Mouse (Mus musculus) MEL (cell line): ENCODE measurements around the gene Gm20449. TPM values are rescaled to one million over a fixed set of nuclear protein-coding genes. Genes with fewer than 3 reads are reported as not detected.

Experiments used
- DNase-seq: peaks from one replicate; pipeline ENCODE4 v3.0.0; 2011; ENCODE audit warnings: low read depth, low spot score
- H3K27ac ChIP-seq: 2 replicates; pipeline ENCODE4 v1.5.1; 2012; ENCODE audit warnings: low read depth, mild to moderate bottlenecking, control low read depth, low read length, moderate library complexity; ENCODE audit not compliant: control insufficient read depth
- H3K27me3 ChIP-seq, 2 experiments: fragments of 150-350 bp in 1 of 2; sonication (generic) in 1 of 2; 2 replicates each; pipeline ENCODE4 v1.6.1; 2012; ENCODE audit warnings: low read length in 2 of 2, mild to moderate bottlenecking in 2 of 2, improper control_type of control experiment in 1 of 2, moderate library complexity in 1 of 2; ENCODE audit not compliant: insufficient read depth in 2 of 2, control insufficient read depth in 1 of 2
- H3K36me3 ChIP-seq, 2 experiments: 2 replicates each; pipeline ENCODE4 v1.6.1; 2012 to 2014; ENCODE audit warnings: low read length in 2 of 2, improper control_type of control experiment in 1 of 2, inconsistent platforms in 1 of 2, mild to moderate bottlenecking in 1 of 2; ENCODE audit not compliant: insufficient read depth in 2 of 2, control insufficient read depth in 1 of 2
- H3K4me1 ChIP-seq, 2 experiments: fragments of 150-350 bp in 1 of 2; sonication (generic) in 1 of 2; 2 replicates each; pipeline ENCODE4 v1.6.1; 2012; ENCODE audit warnings: low read length in 2 of 2, improper control_type of control experiment in 1 of 2, mild to moderate bottlenecking in 1 of 2; ENCODE audit not compliant: insufficient read depth in 2 of 2, control insufficient read depth in 1 of 2
- H3K4me3 ChIP-seq, 2 experiments: fragments of 150-350 bp in 1 of 2; sonication (generic) in 1 of 2; 2 replicates each; pipeline ENCODE4 v1.5.1; 2012; ENCODE audit warnings: low read depth in 2 of 2, low read length in 2 of 2, mild to moderate bottlenecking in 2 of 2, moderate library complexity in 2 of 2, control low read depth in 1 of 2, improper control_type of control experiment in 1 of 2; ENCODE audit not compliant: control insufficient read depth in 1 of 2, insufficient read depth in 1 of 2
- H3K79me2 ChIP-seq: 2 replicates; pipeline ENCODE4 v1.6.1; 2012; ENCODE audit warnings: mild to moderate bottlenecking, low read length, moderate library complexity; ENCODE audit not compliant: control insufficient read depth, poor library complexity, insufficient read depth
- H3K9ac ChIP-seq: 2 replicates; pipeline ENCODE4 v1.6.1; 2012; ENCODE audit warnings: low read depth, mild to moderate bottlenecking, control low read depth, low read length, moderate library complexity; ENCODE audit not compliant: control insufficient read depth, poor library complexity, severe bottlenecking
- H3K9me3 ChIP-seq: fragments of 150-350 bp; sonication (generic); replicated peaks from 2 replicates; pipeline ENCODE4 v1.6.1; 2012; ENCODE audit warnings: mild to moderate bottlenecking, low read length, improper control_type of control experiment, moderate library complexity; ENCODE audit not compliant: insufficient read depth
- CHD1 ChIP-seq: IDR thresholded peaks from 2 replicates; pipeline ENCODE4 v1.6.1; 2012; ENCODE audit warnings: low read depth, mild to moderate bottlenecking, inconsistent platforms, low read length, improper control_type of control experiment
- CHD2 ChIP-seq: IDR thresholded peaks from 2 replicates; pipeline ENCODE4 v1.6.1; 2011; ENCODE audit warnings: low read length, improper control_type of control experiment
- CTCF ChIP-seq, 3 experiments: IDR thresholded peaks in 2 of 3; conservative IDR thresholded peaks in 1 of 3; 2 replicates each; pipeline ENCODE4 v1.5.1; 2011 to 2012; ENCODE audit warnings: low read length in 3 of 3, low read depth in 2 of 3, mild to moderate bottlenecking in 2 of 3, improper control_type of control experiment in 1 of 3, inconsistent platforms in 1 of 3, mixed read lengths in 1 of 3, moderate library complexity in 1 of 3; ENCODE audit not compliant: control insufficient read depth in 1 of 3, insufficient read depth in 1 of 3, poor library complexity in 1 of 3, severe bottlenecking in 1 of 3
- EP300 ChIP-seq, 2 experiments: IDR thresholded peaks; 2 replicates each; pipeline ENCODE4 v1.6.1; 2011; ENCODE audit warnings: improper control_type of control experiment in 2 of 2, low read length in 2 of 2, low read depth in 1 of 2, mild to moderate bottlenecking in 1 of 2
- ETS1 ChIP-seq: IDR thresholded peaks from 2 replicates; pipeline ENCODE4 v1.6.1; 2012; ENCODE audit warnings: low read depth, mild to moderate bottlenecking, inconsistent platforms, low read length, improper control_type of control experiment, moderate library complexity
- JUND ChIP-seq: IDR thresholded peaks from 2 replicates; pipeline ENCODE4 v1.6.1; 2011; ENCODE audit warnings: low read depth, mild to moderate bottlenecking, improper control_type of control experiment, low read length
- KAT2A ChIP-seq: conservative IDR thresholded peaks from 2 replicates; pipeline ENCODE4 v1.6.1; 2012; ENCODE audit warnings: low read depth, low read length, improper control_type of control experiment, inconsistent platforms
- MAFK ChIP-seq: IDR thresholded peaks from 2 replicates; pipeline ENCODE4 v1.6.1; 2011; ENCODE audit warnings: low read depth, mild to moderate bottlenecking, low read length, improper control_type of control experiment, borderline replicate concordance
- MAX ChIP-seq: IDR thresholded peaks from 2 replicates; pipeline ENCODE4 v1.6.1; 2011; ENCODE audit warnings: low read length, improper control_type of control experiment
- MXI1 ChIP-seq: IDR thresholded peaks from 2 replicates; pipeline ENCODE4 v1.6.1; 2011; ENCODE audit warnings: mild to moderate bottlenecking, low read depth, low read length, improper control_type of control experiment
- MYB ChIP-seq: IDR thresholded peaks from 2 replicates; pipeline ENCODE4 v1.6.1; 2011; ENCODE audit warnings: mild to moderate bottlenecking, low read depth, low read length, improper control_type of control experiment
- MYC ChIP-seq: IDR thresholded peaks from 2 replicates; pipeline ENCODE4 v1.6.1; 2011; ENCODE audit warnings: low read depth, mild to moderate bottlenecking, low read length, improper control_type of control experiment, moderate library complexity
- NELFE ChIP-seq: IDR thresholded peaks from 2 replicates; pipeline ENCODE4 v1.6.1; 2011; ENCODE audit warnings: low read depth, low read length, improper control_type of control experiment
- NRF1 ChIP-seq: IDR thresholded peaks from 2 replicates; pipeline ENCODE4 v1.6.1; 2014; ENCODE audit warnings: low read depth, mild to moderate bottlenecking, inconsistent platforms, low read length, improper control_type of control experiment, moderate library complexity; ENCODE audit not compliant: poor library complexity, insufficient read depth, severe bottlenecking
- POLR2A ChIP-seq, 2 experiments: IDR thresholded peaks; 2 replicates each; pipeline ENCODE4 v1.6.1; 2011 to 2012; ENCODE audit warnings: low read length in 2 of 2, mild to moderate bottlenecking in 2 of 2, control low read depth in 1 of 2, improper control_type of control experiment in 1 of 2, low read depth in 1 of 2, moderate library complexity in 1 of 2; ENCODE audit not compliant: control insufficient read depth in 1 of 2, insufficient read depth in 1 of 2, poor library complexity in 1 of 2
- POLR2AphosphoS5 ChIP-seq: IDR thresholded peaks from 2 replicates; pipeline ENCODE4 v1.6.1; 2012; ENCODE audit warnings: low read depth, borderline replicate concordance, mild to moderate bottlenecking, inconsistent platforms, low read length, moderate library complexity, mixed read lengths
- RAD21 ChIP-seq: IDR thresholded peaks from 2 replicates; pipeline ENCODE4 v1.6.1; 2011; ENCODE audit warnings: mild to moderate bottlenecking, low read depth, low read length, improper control_type of control experiment
- RCOR1 ChIP-seq: IDR thresholded peaks from 2 replicates; pipeline ENCODE4 v1.6.1; 2012; ENCODE audit warnings: low read depth, mild to moderate bottlenecking, inconsistent platforms, low read length, improper control_type of control experiment
- SIN3A ChIP-seq: IDR thresholded peaks from 2 replicates; pipeline ENCODE4 v1.6.1; 2012; ENCODE audit warnings: low read length, improper control_type of control experiment, inconsistent platforms
- TAL1 ChIP-seq: IDR thresholded peaks from 2 replicates; pipeline ENCODE4 v1.6.1; 2012; ENCODE audit warnings: mild to moderate bottlenecking, inconsistent platforms, low read length, moderate library complexity, mixed read lengths
- USF1 ChIP-seq: IDR thresholded peaks from 2 replicates; pipeline ENCODE4 v1.6.1; 2014; ENCODE audit warnings: low read depth, mild to moderate bottlenecking, inconsistent platforms, low read length, improper control_type of control experiment, moderate library complexity
- USF2 ChIP-seq, 2 experiments: IDR thresholded peaks; 2 replicates each; pipeline ENCODE4 v1.6.1; 2011 to 2012; ENCODE audit warnings: improper control_type of control experiment in 2 of 2, low read length in 2 of 2, borderline replicate concordance in 1 of 2, inconsistent platforms in 1 of 2, low read depth in 1 of 2, mild to moderate bottlenecking in 1 of 2; ENCODE audit not compliant: insufficient read depth in 1 of 2
- ZNF384 ChIP-seq: IDR thresholded peaks from 2 replicates; pipeline ENCODE4 v1.6.1; 2012; ENCODE audit warnings: low read depth, mild to moderate bottlenecking, inconsistent platforms, low read length, improper control_type of control experiment
- polyA plus RNA-seq, 2 experiments: library from polyadenylated mRNA; stranded (reverse) in 1 of 2; unstranded in 1 of 2; fragments of >175 nt in 1 of 2; fragments of >200 nt in 1 of 2; gene quantifications; 2 replicates each; pipeline versions ENCODE4 v1.2.1 to v1.2.4; 2012; ENCODE audit warnings: low replicate concordance in 2 of 2, low read depth in 1 of 2; ENCODE audit not compliant: insufficient read length in 2 of 2, insufficient read depth in 1 of 2, missing spikeins in 1 of 2
- total RNA-seq: library from RNA; depleted of rRNA; stranded (reverse); fragments of 300-350 nt; gene quantifications from 2 replicates; pipeline ENCODE4 v1.2.3, GENCODE M21; 2012

Gm20449 gene
- total and polyA plus RNA-seq, 3 experiments: not detected

DNA sequence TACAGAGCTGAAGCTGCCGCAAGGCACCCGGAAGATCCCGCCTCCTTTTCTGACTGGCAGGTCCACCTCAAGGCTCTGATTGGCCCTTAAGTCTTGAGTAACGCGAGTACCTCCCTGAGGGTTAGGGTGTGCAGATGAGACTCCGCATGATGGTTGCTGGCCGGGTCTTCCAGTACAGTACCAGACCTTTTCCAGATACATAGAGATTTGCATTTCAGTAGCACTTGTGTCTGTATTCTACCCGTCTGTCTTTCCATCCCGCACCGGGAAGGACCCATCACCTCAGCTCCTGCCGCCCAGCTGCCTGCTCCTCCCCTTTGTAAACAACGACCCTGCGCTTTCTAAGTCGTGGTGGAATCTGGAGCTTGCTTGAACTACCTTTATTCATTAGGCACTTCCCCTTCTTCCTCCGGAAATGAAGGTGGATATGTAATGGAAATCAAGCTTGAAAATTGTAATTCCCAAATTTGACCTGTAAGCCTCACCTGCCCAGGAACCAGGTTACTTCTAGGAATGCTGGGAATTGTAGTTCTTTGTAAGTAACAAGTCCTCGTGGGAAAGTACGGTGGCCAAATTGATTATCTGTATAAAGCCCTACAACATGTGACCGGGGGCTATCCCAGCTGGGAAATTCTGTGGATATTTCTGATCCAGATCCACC lies at the start of gene Gm20449, which contains the start of gene AW146154 (continued):
- peak; percentile 57 for TF ChIP-seq MXI1
- TF ChIP-seq, all 39 proteins: peak for 12

GRCm38 (mm10) chr7:41512672-41513071 lies 13.5 kb upstream of the Gm20449 start:
- no peak overlapping the region for H3K9ac ChIP-seq
- H3K79me2 ChIP-seq: no peaks in the 10 kb centered on the region
- no peaks in the 10 kb centered on the region for H3K4me1 ChIP-seq
- H3K36me3 ChIP-seq: no peaks in the 10 kb centered on the region
- no peak overlapping the region for H3K27ac ChIP-seq
- no peaks in the 10 kb centered on the region for H3K9me3 ChIP-seq
- no peak for DNase-seq
- TF ChIP-seq MYC: no peak
- no peak for TF ChIP-seq RAD21
- TF ChIP-seq USF2 (IDR thresholded peaks at IDR 0.05; ENCODE audit: borderline replicate concordance in 1 of 2, insufficient read depth in 1 of 2, low read depth in 1 of 2, low read length in 2 of 2): no peak
- no peak for TF ChIP-seq ZNF384
- no peak for TF ChIP-seq POLR2A (IDR thresholded peaks at IDR 0.05; ENCODE audit: control insufficient read depth in 1 of 2, insufficient read depth in 1 of 2, low read depth in 1 of 2, low read length in 2 of 2, poor library complexity in 1 of 2)
- TF ChIP-seq RCOR1: no peak
- TF ChIP-seq POLR2AphosphoS5: no peak
- TF ChIP-seq ETS1: no peak
- TF ChIP-seq NRF1: no peak
- no peak for TF ChIP-seq TAL1
- TF ChIP-seq NELFE: no peak
- no peak for TF ChIP-seq CHD2
- no peak for TF ChIP-seq SIN3A
- TF ChIP-seq, all 39 proteins: peak for 0
- Histone ChIP-seq H3K4me3 (no peak overlapping the region), H3K27me3 (no peaks in the 10 kb centered on the region)

DNA sequence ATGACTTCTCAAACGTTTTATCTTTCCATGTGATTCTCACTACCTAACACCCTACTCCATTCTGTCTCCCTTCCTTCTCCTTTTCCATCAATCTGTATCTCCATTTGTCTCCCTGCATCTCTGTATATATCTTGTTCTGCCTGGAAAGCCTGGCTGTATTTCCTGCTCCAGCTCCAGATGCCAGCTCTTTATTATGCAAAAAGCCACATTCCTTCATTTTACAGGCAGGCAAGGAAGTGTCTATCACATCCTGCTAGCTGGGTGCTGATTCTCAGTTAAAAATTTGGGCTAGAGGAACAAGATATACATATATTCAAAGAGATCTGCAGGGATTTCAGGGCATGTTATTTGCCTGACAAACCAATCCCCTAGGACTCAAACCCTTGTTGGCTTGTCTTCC lies 13.0 kb upstream of the Gm20449 start:
- Histone ChIP-seq H3K27ac (no peak overlapping the region), H3K27me3 (no peaks in the 10 kb centered on the region), H3K36me3 (no peaks in the 10 kb centered on the region), H3K4me3 (no peak overlapping the region), H3K79me2 (no peaks in the 10 kb centered on the region), H3K9me3 (no peaks in the 10 kb centered on the region), H3K9ac (no peak overlapping the region), H3K4me1 (no peaks in the 10 kb centered on the region)
- TF ChIP-seq MAX: no peak
- TF ChIP-seq MXI1: no peak
- TF ChIP-seq CHD1: no peak
- no peak for TF ChIP-seq ZNF384
- no peak for TF ChIP-seq TAL1
- TF ChIP-seq MAFK: no peak
- no peak for TF ChIP-seq USF1
- TF ChIP-seq CHD2: no peak
- no peak for TF ChIP-seq ETS1
- no peak for TF ChIP-seq MYB
- no peak for TF ChIP-seq POLR2A (IDR thresholded peaks at IDR 0.05; ENCODE audit: control insufficient read depth in 1 of 2, insufficient read depth in 1 of 2, low read depth in 1 of 2, low read length in 2 of 2, poor library complexity in 1 of 2)
- no peak for TF ChIP-seq EP300 (IDR thresholded peaks at IDR 0.05; ENCODE audit: low read depth in 1 of 2, low read length in 2 of 2)
- TF ChIP-seq JUND: no peak
- no peak for TF ChIP-seq KAT2A
- TF ChIP-seq CTCF (IDR thresholded peaks at IDR 0.05 in 2 of 3, conservative IDR thresholded peaks at IDR 0.05 in 1 of 3; ENCODE audit: control insufficient read depth in 1 of 3, insufficient read depth in 1 of 3, low read depth in 2 of 3, low read length in 3 of 3, poor library complexity in 1 of 3, severe bottlenecking in 1 of 3): no peak
- TF ChIP-seq SIN3A: no peak
- no peak for DNase-seq
